Mouse (Mus musculus): ENCODE measurements around the gene Prrc2b. TPM values are rescaled to one million over a fixed set of nuclear protein-coding genes. Genes with fewer than 3 reads are reported as not detected.

Prrc2b gene
- polyA plus RNA-seq, 1 experiment = 43.5 TPM

DNA sequence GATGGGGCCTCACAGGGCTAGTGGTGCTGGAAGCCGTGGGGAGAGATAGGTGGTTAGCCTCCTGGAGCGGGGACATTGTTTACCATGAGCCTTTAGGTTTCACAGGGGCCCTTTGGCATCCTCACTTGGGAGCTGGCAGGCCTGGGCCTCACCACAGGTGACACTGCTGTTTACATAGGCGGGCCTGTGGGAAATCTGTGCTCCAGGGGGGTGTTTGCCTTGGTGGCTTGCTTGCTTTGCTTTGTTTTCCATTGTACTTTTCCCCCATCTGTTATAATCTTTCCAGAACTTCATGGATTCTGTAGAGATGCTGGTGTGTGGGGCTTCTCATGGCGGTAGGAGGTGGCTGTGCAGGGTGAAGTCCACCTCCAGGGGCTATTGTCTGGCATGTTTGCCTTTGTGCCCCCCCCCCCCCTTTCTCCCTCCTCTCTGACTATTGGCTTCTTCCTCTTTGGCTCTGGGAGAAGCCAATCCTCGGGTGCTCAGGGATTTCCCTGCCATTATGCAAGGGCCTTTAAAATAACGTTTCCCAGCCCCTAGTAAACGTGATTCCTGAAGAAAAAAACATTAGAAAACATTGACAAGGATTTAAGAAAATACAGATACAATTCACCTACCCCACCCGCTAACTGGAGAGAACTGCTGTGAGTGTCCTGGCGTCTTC is 3.6 kb downstream of the Prrc2b start:
- WGBS = 28% methylated on average over 9 of the region's 9 CpGs
- Histone ChIP-seq H3K36me3 (ENCODE audit: control insufficient read depth, insufficient read depth, low read length) (no peaks in the 10 kb centered on the region), H3K4me1 (ENCODE audit: control insufficient read depth, insufficient read depth, low read length) (peaks cover 53% of the 10 kb centered on the region), H3K4me3 (ENCODE audit: insufficient read depth, low read depth, low read length) (no peak overlapping the region), H3K27ac (ENCODE audit: insufficient read depth, low read depth, low read length) (peak overlapping the region; percentile 59), H3K27me3 (replicated peaks; ENCODE audit: control insufficient read depth, insufficient read depth, low read length) (no peaks in the 10 kb centered on the region)
- no peak for TF ChIP-seq POLR2A (IDR thresholded peaks at IDR 0.05; ENCODE audit: low read depth, low read length)
- TF ChIP-seq CTCF (conservative IDR thresholded peaks at IDR 0.05; ENCODE audit: insufficient read depth, insufficient read length, low read depth, low read length) = no peak
- DNase-seq = no peak

DNA sequence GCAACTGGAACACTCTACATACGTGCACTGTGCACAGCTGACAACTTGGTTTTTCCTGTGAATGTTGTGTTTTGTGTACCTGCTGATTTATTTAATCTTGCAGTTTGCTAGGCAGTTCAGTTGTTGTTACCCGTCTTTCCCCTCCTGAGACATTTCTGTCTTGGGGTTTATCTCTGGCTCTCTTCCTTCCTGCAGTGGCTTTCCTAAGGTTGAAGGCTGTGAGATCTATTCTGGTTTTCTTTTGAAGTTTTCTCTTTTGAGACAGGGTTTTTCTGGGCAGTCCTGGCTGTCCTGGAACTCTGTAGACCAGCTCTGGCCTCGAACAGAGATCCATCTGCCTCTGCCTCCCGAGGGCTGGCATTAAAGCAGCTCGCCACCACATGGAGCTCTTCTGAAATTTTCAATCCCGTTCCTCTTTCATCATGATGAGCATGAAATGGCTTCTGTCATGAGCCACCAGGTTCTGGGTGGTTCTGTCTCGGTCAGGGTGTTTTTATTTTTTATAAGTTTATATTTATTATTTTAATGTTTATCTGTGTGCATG is 4.2 kb downstream of the Prrc2b start:
- Histone ChIP-seq H3K36me3 (ENCODE audit: control insufficient read depth, insufficient read depth, low read length) (no peaks in the 10 kb centered on the region), H3K4me1 (ENCODE audit: control insufficient read depth, insufficient read depth, low read length) (peaks cover 54% of the 10 kb centered on the region), H3K27ac (ENCODE audit: insufficient read depth, low read depth, low read length) (0 out of 2 replicates have a peak overlapping the region, but pooled peaks have one; percentile 10), H3K4me3 (ENCODE audit: insufficient read depth, low read depth, low read length) (no peak overlapping the region), H3K27me3 (replicated peaks; ENCODE audit: control insufficient read depth, insufficient read depth, low read length) (no peaks in the 10 kb centered on the region)
- DNase-seq = no peak
- no peak for TF ChIP-seq POLR2A (IDR thresholded peaks at IDR 0.05; ENCODE audit: low read depth, low read length)
- no peak for TF ChIP-seq CTCF (conservative IDR thresholded peaks at IDR 0.05; ENCODE audit: insufficient read depth, insufficient read length, low read depth, low read length)
- 35% methylated on average over 7 of the region's 7 CpGs for WGBS

DNA sequence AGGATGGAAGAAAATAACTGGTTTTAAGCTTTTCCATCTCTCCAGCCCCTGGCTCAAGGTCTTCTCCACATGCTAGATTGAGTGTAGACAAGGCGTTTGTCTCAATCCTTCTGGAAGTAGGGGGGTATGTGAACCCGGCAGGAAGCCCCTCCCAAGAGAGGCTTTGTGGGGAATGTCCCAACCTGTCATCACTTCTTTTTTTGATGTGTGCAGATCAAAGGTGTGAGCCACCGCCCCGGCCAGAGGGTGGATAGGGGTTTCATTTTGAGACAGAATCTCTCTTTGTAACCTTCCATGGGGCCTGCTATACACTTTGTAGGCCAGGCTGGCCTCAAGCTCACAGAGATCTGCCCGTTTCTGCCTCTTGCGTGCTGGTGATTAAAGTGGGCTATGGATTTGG is 4.7 kb downstream of the Prrc2b start:
- DNase-seq = no peak
- TF ChIP-seq CTCF (conservative IDR thresholded peaks at IDR 0.05; ENCODE audit: insufficient read depth, insufficient read length, low read depth, low read length) (no peak), POLR2A (IDR thresholded peaks at IDR 0.05; ENCODE audit: low read depth, low read length) (no peak)
- H3K4me3 ChIP-seq (ENCODE audit: insufficient read depth, low read depth, low read length) = no peak overlapping the region
- 58% methylated on average over 6 of the region's 6 CpGs for WGBS
- H3K36me3 ChIP-seq (ENCODE audit: control insufficient read depth, insufficient read depth, low read length) = no peaks in the 10 kb centered on the region
- H3K4me1 ChIP-seq (ENCODE audit: control insufficient read depth, insufficient read depth, low read length) = peaks cover 59% of the 10 kb centered on the region
- H3K27ac ChIP-seq (ENCODE audit: insufficient read depth, low read depth, low read length) = no peak overlapping the region
- H3K27me3 ChIP-seq (replicated peaks; ENCODE audit: control insufficient read depth, insufficient read depth, low read length) = no peaks in the 10 kb centered on the region

DNA sequence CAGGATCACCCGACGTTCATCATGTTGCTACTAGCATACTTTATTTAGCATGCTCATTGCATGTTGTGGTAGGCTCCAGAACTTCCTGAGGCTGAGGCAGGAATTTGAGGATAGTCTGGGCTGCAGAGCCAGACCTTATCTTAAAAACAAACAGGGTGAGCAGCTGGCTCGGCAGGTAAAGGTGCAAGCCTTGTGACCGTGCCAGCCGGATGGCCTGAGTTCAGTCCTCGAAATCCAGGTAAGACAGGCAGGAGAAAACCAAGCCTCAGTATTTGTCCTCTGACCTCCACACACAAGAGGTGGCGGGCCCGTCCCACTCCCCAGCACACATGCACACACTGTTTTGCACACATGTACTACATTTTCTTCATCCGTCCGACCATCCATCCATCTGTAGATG is 5.8 kb downstream of the Prrc2b start:
- DNase-seq = no peak
- Histone ChIP-seq H3K4me1 (ENCODE audit: control insufficient read depth, insufficient read depth, low read length) (peaks cover 57% of the 10 kb centered on the region), H3K4me3 (ENCODE audit: insufficient read depth, low read depth, low read length) (no peak overlapping the region), H3K27ac (ENCODE audit: insufficient read depth, low read depth, low read length) (no peak overlapping the region), H3K36me3 (ENCODE audit: control insufficient read depth, insufficient read depth, low read length) (no peaks in the 10 kb centered on the region), H3K27me3 (replicated peaks; ENCODE audit: control insufficient read depth, insufficient read depth, low read length) (no peaks in the 10 kb centered on the region)
- WGBS = 43% methylated on average over 10 of the region's 10 CpGs
- TF ChIP-seq CTCF (conservative IDR thresholded peaks at IDR 0.05; ENCODE audit: insufficient read depth, insufficient read length, low read depth, low read length) (no peak), POLR2A (IDR thresholded peaks at IDR 0.05; ENCODE audit: low read depth, low read length) (no peak)

DNA sequence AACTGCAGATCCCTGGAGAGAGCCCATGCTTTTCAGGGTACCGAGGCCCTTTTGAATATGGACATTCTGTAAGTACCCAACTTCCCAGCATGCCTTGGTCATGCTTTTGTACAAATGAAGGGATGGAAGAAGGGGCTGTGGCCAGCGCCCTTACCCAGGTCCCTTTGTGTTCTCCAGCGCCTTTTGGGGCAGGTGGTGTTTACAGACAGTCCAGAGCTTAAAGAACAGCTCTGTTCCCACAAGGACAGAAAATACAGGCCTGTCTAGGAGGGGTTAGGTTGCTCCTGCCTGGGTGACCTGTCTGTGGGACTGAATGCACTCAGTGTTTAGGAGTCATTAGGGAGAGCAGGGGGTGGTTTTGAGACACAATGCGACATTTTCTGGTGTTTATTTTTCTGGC is 6.4 kb downstream of the Prrc2b start:
- TF ChIP-seq CTCF (conservative IDR thresholded peaks at IDR 0.05; ENCODE audit: insufficient read depth, insufficient read length, low read depth, low read length) (no peak), POLR2A (IDR thresholded peaks at IDR 0.05; ENCODE audit: low read depth, low read length) (no peak)
- WGBS = 51% methylated on average over 4 of the region's 4 CpGs
- H3K4me1 ChIP-seq (ENCODE audit: control insufficient read depth, insufficient read depth, low read length) = peaks cover 57% of the 10 kb centered on the region
- H3K4me3 ChIP-seq (ENCODE audit: insufficient read depth, low read depth, low read length) = no peak overlapping the region
- no peak overlapping the region for H3K27ac ChIP-seq (ENCODE audit: insufficient read depth, low read depth, low read length)
- no peaks in the 10 kb centered on the region for H3K27me3 ChIP-seq (replicated peaks; ENCODE audit: control insufficient read depth, insufficient read depth, low read length)
- DNase-seq = no peak
- H3K36me3 ChIP-seq (ENCODE audit: control insufficient read depth, insufficient read depth, low read length) = no peaks in the 10 kb centered on the region

DNA sequence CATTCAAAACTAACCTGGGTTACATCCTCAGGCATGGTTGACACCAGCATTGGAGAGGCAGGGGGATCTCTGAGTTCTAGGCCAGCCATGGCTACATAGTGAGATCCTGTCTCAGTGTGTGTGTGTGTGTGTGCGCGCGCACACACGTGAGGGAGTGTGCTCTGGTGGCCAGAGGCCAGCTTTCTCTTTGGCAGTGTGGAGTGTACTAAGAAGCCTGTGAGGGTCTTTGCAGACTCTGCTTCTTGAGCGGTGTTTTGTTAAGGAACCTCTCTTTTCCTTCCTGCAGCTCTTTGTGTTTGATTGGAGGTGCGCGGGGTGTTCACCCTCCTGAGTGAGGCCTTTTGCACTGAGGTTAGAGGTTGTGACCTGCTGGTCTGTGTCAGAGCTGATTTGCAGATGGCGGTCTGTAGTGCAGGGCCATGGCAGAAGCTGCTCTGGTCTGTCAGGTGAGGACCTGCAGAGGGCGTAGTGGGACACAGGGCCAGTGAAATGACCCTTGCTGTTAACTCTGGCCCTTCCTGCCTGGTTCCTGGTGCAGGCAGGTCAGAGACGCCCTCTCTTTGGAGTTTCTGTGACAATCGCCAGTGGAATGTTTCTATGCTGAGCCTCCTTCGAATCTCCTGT is 7.8 kb downstream of the Prrc2b start:
- 52% methylated on average over 12 of the region's 12 CpGs for WGBS
- TF ChIP-seq POLR2A (IDR thresholded peaks at IDR 0.05; ENCODE audit: low read depth, low read length) = no peak
- peak; percentile 48 for TF ChIP-seq CTCF (conservative IDR thresholded peaks at IDR 0.05; ENCODE audit: insufficient read depth, insufficient read length, low read depth, low read length)
- Histone ChIP-seq H3K27me3 (replicated peaks; ENCODE audit: control insufficient read depth, insufficient read depth, low read length) (no peaks in the 10 kb centered on the region), H3K36me3 (ENCODE audit: control insufficient read depth, insufficient read depth, low read length) (no peaks in the 10 kb centered on the region), H3K27ac (ENCODE audit: insufficient read depth, low read depth, low read length) (no peak overlapping the region), H3K4me1 (ENCODE audit: control insufficient read depth, insufficient read depth, low read length) (peaks cover 51% of the 10 kb centered on the region), H3K4me3 (ENCODE audit: insufficient read depth, low read depth, low read length) (no peak overlapping the region)
- no peak for DNase-seq

DNA sequence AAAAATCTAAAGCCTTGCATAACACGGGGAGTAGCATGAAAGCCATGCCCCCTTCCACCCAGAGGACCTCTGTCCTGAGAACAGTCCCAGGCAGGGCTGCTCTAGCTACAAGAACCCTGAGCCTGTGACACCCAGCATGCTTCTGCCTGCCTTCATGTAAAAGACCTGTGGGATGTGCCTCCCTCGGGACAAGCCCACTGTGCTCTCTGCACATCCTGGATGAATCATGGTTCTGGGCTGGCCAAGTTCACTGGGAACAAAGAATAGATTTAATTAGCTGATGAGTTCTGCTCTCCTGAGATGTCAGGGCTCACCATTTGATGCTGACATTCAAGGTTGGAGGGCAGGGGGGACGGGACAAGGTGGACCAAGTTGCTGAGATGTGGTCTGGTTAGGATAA is 9.6 kb downstream of the Prrc2b start:
- DNase-seq = no peak
- no peak overlapping the region for H3K4me3 ChIP-seq (ENCODE audit: insufficient read depth, low read depth, low read length)
- no peaks in the 10 kb centered on the region for H3K27me3 ChIP-seq (replicated peaks; ENCODE audit: control insufficient read depth, insufficient read depth, low read length)
- H3K4me1 ChIP-seq (ENCODE audit: control insufficient read depth, insufficient read depth, low read length) = peaks cover 47% of the 10 kb centered on the region
- no peak overlapping the region for H3K27ac ChIP-seq (ENCODE audit: insufficient read depth, low read depth, low read length)
- 55% methylated on average over 3 of the region's 3 CpGs for WGBS
- H3K36me3 ChIP-seq (ENCODE audit: control insufficient read depth, insufficient read depth, low read length) = no peaks in the 10 kb centered on the region
- TF ChIP-seq CTCF (conservative IDR thresholded peaks at IDR 0.05; ENCODE audit: insufficient read depth, insufficient read length, low read depth, low read length) (no peak), POLR2A (IDR thresholded peaks at IDR 0.05; ENCODE audit: low read depth, low read length) (no peak)

Measured in kidney, adult 2 months (tissue).